Mouse (Mus musculus) embryonic facial prominence, embryonic 13.5 days (tissue): ENCODE data around the gene Avl9. TPM values are rescaled to one million over a fixed set of nuclear protein-coding genes. Genes with fewer than 3 reads are reported as not detected.
A peak's percentile ranks its signal among the peaks of the same experiment; 100 is the strongest.

ENCODE experiments used
- ATAC-seq: fragments of 200-750 bp; cut with Nextera tagmentation; 2 replicates; pipeline ENCODE4 v1.8.0; 2017; ENCODE audit warnings: low read depth; ENCODE audit not compliant: insufficient number of reproducible peaks, insufficient read depth, low FRiP score, low TSS enrichment
- H3K27ac ChIP-seq: fragments of 300-500 bp; sonication (generic); 2 replicates; pipeline ENCODE4 v1.5.1; 2015; ENCODE audit warnings: moderate library complexity, mild to moderate bottlenecking, inconsistent platforms
- H3K27me3 ChIP-seq: fragments of 300-500 bp; sonication (generic); 2 replicates; pipeline ENCODE4 v1.6.1; 2015; ENCODE audit warnings: mild to moderate bottlenecking, inconsistent platforms
- H3K36me3 ChIP-seq: fragments of 300-500 bp; sonication (generic); 2 replicates; pipeline ENCODE4 v1.6.1; 2015; ENCODE audit warnings: mild to moderate bottlenecking, inconsistent platforms
- H3K4me1 ChIP-seq: fragments of 300-500 bp; sonication (generic); 2 replicates; pipeline ENCODE4 v1.6.1; 2015; ENCODE audit warnings: inconsistent platforms
- H3K4me2 ChIP-seq: fragments of 300-500 bp; sonication (generic); 2 replicates; pipeline ENCODE4 v1.6.1; 2015; ENCODE audit warnings: moderate library complexity, mild to moderate bottlenecking, inconsistent platforms
- H3K4me3 ChIP-seq: fragments of 300-500 bp; sonication (generic); 2 replicates; pipeline ENCODE4 v1.5.1; 2015; ENCODE audit warnings: mild to moderate bottlenecking, inconsistent platforms
- H3K9ac ChIP-seq: fragments of 300-500 bp; sonication (generic); 2 replicates; pipeline ENCODE4 v1.6.1; 2015; ENCODE audit warnings: mild to moderate bottlenecking, inconsistent platforms
- H3K9me3 ChIP-seq: fragments of 300-500 bp; sonication (generic); 2 replicates; pipeline ENCODE4 v1.6.1; 2016; ENCODE audit warnings: inconsistent platforms
- WGBS: fragments of 180-500 bp; shearing (Covaris S2); methylation state at CpG from one replicate; pipeline ENCODE4 v1.1.7; 2015; ENCODE audit warnings: mixed read lengths; 5-methylcytosine and 5-hydroxymethylcytosine counted together
- polyA plus RNA-seq: library from polyadenylated mRNA; unstranded; fragments of >200 nt; fragmentation: Nextera tagmentation; extraction: Ambion mirVana; gene quantifications from 2 replicates; pipeline ENCODE4 v1.2.1, GENCODE M21; 2015

Avl9 gene
- 11.4 and 13.2 TPM in 2 replicates for polyA plus RNA-seq

- H3K4me2 ChIP-seq: peak within 1 kb of the TSS; percentile 64
- H3K36me3 ChIP-seq: no peaks in the 10 kb centered on the region
- H3K27me3 ChIP-seq: no peaks in the 10 kb centered on the region
- ATAC-seq: peak; percentile 94
- 1% methylated on average over 63 of the region's 64 CpGs for WGBS
- peak within 1 kb of the TSS; percentile 83 for H3K9ac ChIP-seq
- H3K9me3 ChIP-seq: no peaks in the 10 kb centered on the region
- H3K4me1 ChIP-seq: peaks cover 12% of the 10 kb centered on the region
- H3K27ac ChIP-seq: peak within 1 kb of the TSS; percentile 95
- peak within 1 kb of the TSS; percentile 78 for H3K4me3 ChIP-seq
Measured at GRCm38 (mm10) chr6:56714574-56715269, at the start of gene Avl9. Avl9 (plus strand) TSS chr6:56714899.

DNA sequence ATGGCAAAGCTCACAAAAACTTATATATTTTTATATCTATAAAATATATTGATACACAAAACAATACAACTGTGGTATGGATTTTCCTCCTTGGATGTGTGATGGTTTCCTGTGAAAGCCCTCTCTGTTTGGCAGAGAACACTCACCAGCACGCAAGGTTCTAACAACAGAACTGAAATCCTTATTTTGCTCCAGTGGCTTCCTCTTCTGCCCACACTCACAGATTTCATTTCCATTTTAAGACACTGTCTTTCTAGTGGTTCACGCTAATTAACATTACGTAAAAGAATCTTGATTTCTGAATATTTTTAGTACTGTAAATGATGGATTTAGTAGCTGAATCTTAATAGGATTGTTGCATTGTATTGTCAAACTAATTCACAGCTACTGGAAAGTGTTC, 26.5 kb upstream of the Avl9 start:
- no peak for ATAC-seq
- 89% methylated on average over 3 of the region's 3 CpGs for WGBS
- Histone ChIP-seq H3K4me2 (no peak overlapping the region), H3K4me3 (no peak overlapping the region), H3K9me3 (no peaks in the 10 kb centered on the region), H3K4me1 (peaks cover 9% of the 10 kb centered on the region; the same call in 1 of the 2 replicates), H3K9ac (no peak overlapping the region), H3K27me3 (no peaks in the 10 kb centered on the region), H3K36me3 (no peaks in the 10 kb centered on the region), H3K27ac (no peak overlapping the region)

- Histone ChIP-seq H3K9me3 (no peaks in the 10 kb centered on the region), H3K4me2 (no peak overlapping the region), H3K27ac (0 out of 2 replicates have a peak overlapping the region, but pooled peaks have one; percentile 83), H3K4me1 (peaks cover 9% of the 10 kb centered on the region; the same call in 1 of the 2 replicates), H3K36me3 (no peaks in the 10 kb centered on the region), H3K9ac (no peak overlapping the region), H3K27me3 (no peaks in the 10 kb centered on the region), H3K4me3 (no peak overlapping the region)
- ATAC-seq: no peak
- 1% methylated on average over 2 of the region's 2 CpGs for WGBS
Measured at GRCm38 (mm10) chr6:56691205-56691604, 23.5 kb upstream of the Avl9 start.

- Histone ChIP-seq H3K4me1 (peaks cover 9% of the 10 kb centered on the region; the same call in 1 of the 2 replicates), H3K4me2 (no peak overlapping the region), H3K36me3 (no peaks in the 10 kb centered on the region), H3K27me3 (no peaks in the 10 kb centered on the region), H3K4me3 (no peak overlapping the region), H3K9me3 (no peaks in the 10 kb centered on the region), H3K9ac (no peak overlapping the region), H3K27ac (peak overlapping the region; percentile 83)
- 0 out of 2 replicates have a peak, but pooled peaks have one; percentile 26 for ATAC-seq
- WGBS: 59% methylated on average over 4 of the region's 4 CpGs
Measured at GRCm38 (mm10) chr6:56692445-56692844, 22.3 kb upstream of the Avl9 start.

DNA sequence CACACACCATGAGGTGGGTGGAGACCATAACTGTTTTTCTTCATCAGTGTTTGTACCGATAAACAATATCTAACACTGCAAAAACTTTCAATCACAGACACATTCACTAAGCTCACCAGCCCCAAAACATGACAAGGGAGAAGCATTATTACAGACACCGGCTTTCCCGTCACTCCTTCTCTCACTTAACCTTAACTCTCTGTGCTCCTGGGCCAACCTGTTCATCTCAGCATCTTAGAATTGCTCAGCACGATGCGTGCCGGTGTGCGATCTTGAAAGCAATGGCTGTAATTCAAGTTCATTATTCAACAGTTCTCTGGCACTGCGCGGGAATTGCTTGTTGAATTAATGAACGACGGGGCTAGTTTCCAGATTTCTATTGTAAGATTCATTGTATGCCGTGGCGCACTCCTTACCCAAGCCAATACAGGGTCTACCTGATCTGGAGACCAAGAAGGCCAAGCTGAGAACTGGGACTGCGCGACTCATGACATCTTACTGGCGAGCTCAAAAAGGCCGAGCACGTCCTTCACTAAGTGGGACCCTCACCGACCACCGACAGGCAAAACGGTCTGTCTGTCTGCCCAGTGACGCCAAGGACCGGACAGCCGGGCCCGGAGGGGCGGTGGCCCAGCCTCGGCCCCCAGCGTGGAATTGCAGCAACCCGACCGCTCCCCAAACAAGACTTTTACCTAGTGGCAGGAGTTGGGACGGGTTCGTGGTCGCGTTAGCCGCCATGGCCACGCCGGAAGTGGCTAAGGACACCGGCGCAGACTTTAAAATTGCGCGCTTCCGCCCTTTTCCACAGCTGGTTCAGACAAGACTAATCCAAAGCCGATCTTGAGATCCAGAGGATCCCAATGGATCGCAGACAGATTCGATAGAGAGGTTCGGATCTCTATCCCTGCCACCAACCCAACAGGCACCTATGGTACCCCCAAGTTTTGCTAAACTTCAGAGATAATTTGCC, 10.5 kb upstream of the Avl9 start, which contains the start of gene Lsm5:
Gene Lsm5 (minus strand): TSS at position 780 of the 970 bp plus-strand sequence.
- Histone ChIP-seq H3K27me3 (no peaks in the 10 kb centered on the region), H3K4me1 (no peaks in the 10 kb centered on the region), H3K4me2 (peak within 1 kb of the TSS; percentile 84), H3K36me3 (no peaks in the 10 kb centered on the region), H3K27ac (peak within 1 kb of the TSS; percentile 55; the same call in 1 of the 2 replicates), H3K9ac (peak within 1 kb of the TSS; percentile 78), H3K9me3 (no peaks in the 10 kb centered on the region), H3K4me3 (peak within 1 kb of the TSS; percentile 81)
- ATAC-seq: peak; percentile 74
- under 1% methylated on average over 46 of the region's 46 CpGs for WGBS

DNA sequence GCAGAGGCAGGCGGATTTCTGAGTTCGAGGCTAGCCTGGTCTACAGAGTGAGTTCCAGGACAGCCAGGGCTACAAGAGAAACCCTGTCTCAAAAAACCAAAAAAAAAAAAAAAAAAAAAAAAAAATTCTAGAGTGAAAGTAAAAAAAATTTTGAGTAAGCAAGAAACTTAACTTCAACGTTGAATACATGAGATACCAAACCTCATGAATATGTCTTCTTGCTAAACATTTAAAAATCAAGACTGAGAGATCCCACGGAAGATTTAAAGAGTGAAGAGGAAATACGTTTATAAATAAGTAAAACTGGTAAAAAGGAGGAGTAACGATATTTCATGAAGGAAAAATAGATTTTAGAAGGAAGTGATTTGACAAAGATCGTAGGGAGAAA, 519 bp upstream of the Avl9 start:
- peak overlapping the region; percentile 64 for H3K4me2 ChIP-seq
- ATAC-seq: no peak

GRCm38 (mm10) chr6:56715270-56715666, 569 bp downstream of the Avl9 start:
- under 1% methylated on average over 25 of the region's 25 CpGs for WGBS
- ATAC-seq: peak; percentile 43; the same call in 1 of the 2 replicates
- H3K4me2 ChIP-seq: peak overlapping the region; percentile 64

More for the DNA sequence above, 519 bp upstream of the Avl9 start:
- WGBS: 47% methylated on average over 7 of the region's 7 CpGs
- Histone ChIP-seq H3K4me3 (peak overlapping the region; percentile 78), H3K4me1 (peaks cover 12% of the 10 kb centered on the region), H3K36me3 (no peaks in the 10 kb centered on the region), H3K9me3 (no peaks in the 10 kb centered on the region), H3K27me3 (no peaks in the 10 kb centered on the region), H3K9ac (no peak overlapping the region), H3K27ac (no peak overlapping the region; the same call in 1 of the 2 replicates)

DNA sequence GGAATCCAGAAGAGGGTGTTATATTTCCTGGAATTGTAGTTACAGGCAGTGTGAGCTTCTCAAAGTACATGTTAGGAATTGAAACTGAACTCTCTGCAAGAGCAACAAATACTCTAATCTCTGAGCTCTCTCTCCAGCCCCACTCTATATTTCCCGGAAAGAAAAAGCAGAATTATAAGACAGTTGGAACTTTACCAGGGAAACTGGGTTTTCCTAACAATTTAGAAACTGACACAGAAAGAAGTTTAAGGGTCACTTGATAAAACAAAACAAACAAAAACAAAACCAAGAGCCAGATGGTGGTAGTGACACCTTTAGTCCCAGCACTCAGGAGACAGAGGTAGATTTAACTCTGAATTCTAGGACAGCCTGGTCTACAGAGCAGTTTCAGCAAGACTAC, 4.4 kb downstream of the Avl9 start:
- Histone ChIP-seq H3K9me3 (no peaks in the 10 kb centered on the region), H3K4me1 (peaks cover 12% of the 10 kb centered on the region), H3K36me3 (peaks cover 8% of the 10 kb centered on the region), H3K27me3 (no peaks in the 10 kb centered on the region), H3K4me3 (no peak overlapping the region), H3K27ac (no peak overlapping the region), H3K9ac (no peak overlapping the region), H3K4me2 (no peak overlapping the region)
- no peak for ATAC-seq
- WGBS: 89% methylated on average over 1 of the region's 1 CpGs

More at GRCm38 (mm10) chr6:56715270-56715666, 569 bp downstream of the Avl9 start:
- peak overlapping the region; percentile 83 for H3K9ac ChIP-seq
- H3K27ac ChIP-seq: peak overlapping the region; percentile 95
- no peaks in the 10 kb centered on the region for H3K36me3 ChIP-seq
- H3K9me3 ChIP-seq: no peaks in the 10 kb centered on the region
- H3K27me3 ChIP-seq: no peaks in the 10 kb centered on the region
- peak overlapping the region; percentile 78 for H3K4me3 ChIP-seq
- H3K4me1 ChIP-seq: peaks cover 12% of the 10 kb centered on the region

- no peak overlapping the region for H3K27ac ChIP-seq
- H3K9ac ChIP-seq: no peak overlapping the region
- no peaks in the 10 kb centered on the region for H3K27me3 ChIP-seq
- WGBS: 66% methylated on average over 3 of the region's 3 CpGs
- no peak for ATAC-seq
- H3K4me2 ChIP-seq: no peak overlapping the region
- peaks cover 18% of the 10 kb centered on the region for H3K36me3 ChIP-seq
- no peaks in the 10 kb centered on the region for H3K9me3 ChIP-seq
- H3K4me3 ChIP-seq: no peak overlapping the region
- peaks cover 11% of the 10 kb centered on the region for H3K4me1 ChIP-seq
Measured at GRCm38 (mm10) chr6:56720877-56721276, 6.2 kb downstream of the Avl9 start.

DNA sequence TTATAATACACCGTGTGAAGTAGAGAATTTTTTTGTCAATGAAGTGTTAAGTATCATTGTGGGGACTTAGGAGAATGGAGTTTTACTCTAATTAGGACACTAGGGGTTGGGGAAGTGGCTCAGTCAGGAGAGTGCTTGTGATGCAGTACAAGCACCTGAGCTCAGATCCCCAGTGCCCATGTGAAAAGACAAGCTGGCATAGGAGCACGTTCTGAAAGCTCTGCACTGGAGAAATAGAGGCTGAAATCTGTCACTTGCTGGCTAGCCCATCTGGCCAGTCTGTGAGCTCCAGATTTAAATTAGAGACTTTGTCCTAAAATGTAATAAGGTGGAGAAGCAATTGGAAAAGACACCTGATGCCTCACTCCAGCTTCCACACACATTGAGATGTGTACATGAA, 17.8 kb downstream of the Avl9 start:
- H3K27me3 ChIP-seq: no peaks in the 10 kb centered on the region
- H3K4me2 ChIP-seq: no peak overlapping the region
- no peak overlapping the region for H3K27ac ChIP-seq
- 86% methylated on average over 2 of the region's 2 CpGs for WGBS
- no peak for ATAC-seq
- no peak overlapping the region for H3K9ac ChIP-seq
- H3K36me3 ChIP-seq: peaks cover 56% of the 10 kb centered on the region
- no peak overlapping the region for H3K4me3 ChIP-seq
- H3K9me3 ChIP-seq: no peaks in the 10 kb centered on the region
- no peaks in the 10 kb centered on the region for H3K4me1 ChIP-seq

GRCm38 (mm10) chr6:56745950-56746543, 31.3 kb downstream of the Avl9 start:
- H3K4me2 ChIP-seq: no peak overlapping the region
- H3K9ac ChIP-seq: no peak overlapping the region
- H3K27me3 ChIP-seq: no peaks in the 10 kb centered on the region
- no peaks in the 10 kb centered on the region for H3K4me1 ChIP-seq
- peaks cover 32% of the 10 kb centered on the region for H3K36me3 ChIP-seq
- 73% methylated on average over 5 of the region's 5 CpGs for WGBS
- no peaks in the 10 kb centered on the region for H3K9me3 ChIP-seq
- no peak for ATAC-seq
- H3K27ac ChIP-seq: no peak overlapping the region
- no peak overlapping the region for H3K4me3 ChIP-seq
